Mouse (Mus musculus) left cerebral cortex, postnatal 36 days (tissue): ENCODE results near the gene Mpv17l. TPM values are rescaled to one million over a fixed set of nuclear protein-coding genes. Genes with fewer than 3 reads are reported as not detected.

ENCODE experiments used
- DNase-seq, 2 experiments: peaks; one replicate each; pipeline ENCODE4 v3.0.0; 2021 to 2022; ENCODE audit warnings: low spot score in 2 of 2, mixed read lengths in 1 of 2
- intact Hi-C: fragments of 180-260 bp; cut with DNase I; formaldehyde crosslinking; loops from one replicate; pipeline ENCODE4 v1.15.1; 2025
- total RNA-seq, 2 experiments: library from RNA; stranded (reverse); gene quantifications; 2 replicates each; pipeline ENCODE4 v1.2.3; 2021

Gene Mpv17l
- total RNA-seq, 2 experiments from 2014 or later, result 68.1 to 70.6 TPM

GRCm38 (mm10) chr16:13992518-13993248 is 89.7 kb downstream of the Mpv17l start:
- DNase-seq, result no peak

GRCm38 (mm10) chr16:13994076-13994475 is 91.1 kb downstream of the Mpv17l start:
- intact Hi-C loops, result no loop called here
- DNase-seq, result no peak

More at GRCm38 (mm10) chr16:13992518-13993248, 89.7 kb downstream of the Mpv17l start:
- intact Hi-C loops, result no loop called here

DNA sequence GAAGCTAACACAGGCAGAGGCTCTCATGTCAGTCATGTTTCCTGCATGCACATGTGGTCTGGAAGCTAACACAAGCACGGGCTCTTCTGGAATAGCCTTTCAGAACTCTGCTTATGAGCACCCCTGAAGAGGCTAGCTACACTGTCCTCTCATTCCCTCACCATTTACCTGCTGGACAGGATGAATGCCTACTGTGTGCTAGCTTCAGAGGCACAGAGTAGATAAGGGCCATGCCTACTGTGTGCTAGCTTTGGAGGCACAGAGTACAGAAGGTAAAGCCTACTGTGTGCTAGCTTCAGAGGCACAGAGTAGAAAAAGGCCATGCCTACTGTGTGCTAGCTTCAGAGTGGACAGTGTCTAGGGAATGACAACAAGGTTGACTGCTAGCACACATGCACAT is 91.5 kb downstream of the Mpv17l start:
- intact Hi-C loops, result no loop called here
- no peak for DNase-seq

Other genes starting within 250 kb of the Mpv17l start
- 10 to 100 TPM; 23.2 to 24.1 TPM for gene Parn, start 235.0 kb upstream of the Mpv17l start, total RNA-seq
- gene Bfar, start 231.3 kb upstream of the Mpv17l start, total RNA-seq, result 10 to 100 TPM; 33.6 to 41.5 TPM
- 1 to 10 TPM; 3.4 to 4.1 TPM for gene 3110001I22Rik, start 231.2 kb upstream of the Mpv17l start, total RNA-seq
- gene Pla2g10, start 172.2 kb upstream of the Mpv17l start, total RNA-seq, result not detected
- gene Rrn3, start 122.5 kb upstream of the Mpv17l start, total RNA-seq, result 10 to 100 TPM; 46.9 to 47.6 TPM
- gene Ntan1, start 84.3 kb upstream of the Mpv17l start, total RNA-seq, result 10 to 100 TPM; 99.3 to 99.7 TPM
- 10 to 100 TPM; 72.7 to 81.6 TPM for gene Pdxdc1, start within 50 bp of the Mpv17l start, total RNA-seq
- 100 to 1,000 TPM; 267 to 303 TPM for gene 2900011O08Rik, start 83.4 kb downstream of the Mpv17l start, total RNA-seq
- gene Ifitm7, start 83.7 kb downstream of the Mpv17l start, total RNA-seq, result 1 to 10 TPM in 1 of 2 experiments, under 1 TPM in 1; 0.79 to 2.1 TPM